Mouse (Mus musculus) heart, adult 18-20 months (tissue): ENCODE measurements around the gene Eml1. TPM values are rescaled to one million over a fixed set of nuclear protein-coding genes. Genes with fewer than 3 reads are reported as not detected.
A peak's percentile ranks its signal among the peaks of the same experiment; 100 is the strongest.
"Not testable (repeated sequence)": the region's sequence is repeated elsewhere in the genome, so short reads cannot be mapped to it uniquely, and the experiment has no call there.

Source experiments
- DNase-seq, 2 experiments: peaks; one replicate each; pipeline ENCODE4 v3.0.0; 2021 to 2022; ENCODE audit warnings: mixed read lengths in 1 of 2
- total RNA-seq, 2 experiments: library from RNA; stranded (reverse); gene quantifications; 2 replicates each; pipeline ENCODE4 v1.2.3; 2021

The Eml1 gene
- total RNA-seq, 2 experiments from 2014 or later: 81.3 to 95.3 TPM

DNA sequence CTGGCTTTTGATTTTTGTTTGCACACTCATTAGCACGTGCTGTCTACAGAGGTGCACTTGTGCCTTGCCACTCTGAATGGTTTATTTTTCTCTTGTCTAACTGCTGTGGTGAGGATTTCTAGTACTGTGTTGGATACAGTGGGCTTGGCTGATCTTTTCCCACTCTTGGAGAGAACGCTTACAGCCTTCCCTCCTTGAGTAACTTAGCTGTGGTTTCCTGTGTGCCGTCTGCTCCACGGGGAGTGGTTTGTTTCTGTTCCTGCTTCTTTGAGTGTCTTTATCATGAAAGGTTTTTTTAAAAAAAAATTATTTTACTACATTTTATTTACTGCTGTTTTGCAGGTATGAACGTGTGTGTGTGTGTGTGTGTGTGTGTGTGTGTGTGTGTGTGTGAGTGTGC lies 108.0 kb downstream of the Eml1 start:
- no peak for DNase-seq

DNA sequence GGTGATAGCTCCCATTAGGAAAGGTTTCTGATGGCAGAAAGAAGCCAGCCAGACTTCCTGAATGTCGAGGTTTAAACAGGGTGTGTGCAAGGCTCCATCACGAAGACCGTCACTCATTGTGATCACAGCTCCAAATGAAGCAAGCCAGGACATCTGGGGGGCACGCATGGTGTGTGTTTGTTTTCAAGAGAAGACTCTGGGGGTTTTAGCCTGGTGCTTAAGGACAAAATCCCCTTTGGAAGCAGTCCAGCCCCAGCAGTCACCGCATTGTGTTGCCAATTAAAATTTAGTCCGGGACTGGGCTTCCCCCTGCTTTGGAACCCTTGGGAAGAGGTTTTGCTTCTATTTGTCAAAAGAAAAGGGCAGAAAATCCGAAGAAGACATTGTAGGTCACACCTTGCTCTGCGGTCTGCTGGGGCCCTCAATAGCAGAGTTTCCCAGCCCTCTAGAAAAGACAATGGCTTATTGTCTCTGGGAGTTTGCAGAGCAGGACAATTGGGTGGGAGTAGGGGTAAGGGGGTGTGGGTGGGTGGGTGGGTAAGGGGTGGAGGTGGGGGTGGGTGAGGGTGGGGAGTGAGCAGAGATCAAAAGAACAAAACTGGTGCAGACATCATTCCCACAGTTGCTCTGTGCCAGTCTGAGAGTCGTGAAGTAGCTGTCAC lies 110.1 kb downstream of the Eml1 start:
- DNase-seq: no peak

DNA sequence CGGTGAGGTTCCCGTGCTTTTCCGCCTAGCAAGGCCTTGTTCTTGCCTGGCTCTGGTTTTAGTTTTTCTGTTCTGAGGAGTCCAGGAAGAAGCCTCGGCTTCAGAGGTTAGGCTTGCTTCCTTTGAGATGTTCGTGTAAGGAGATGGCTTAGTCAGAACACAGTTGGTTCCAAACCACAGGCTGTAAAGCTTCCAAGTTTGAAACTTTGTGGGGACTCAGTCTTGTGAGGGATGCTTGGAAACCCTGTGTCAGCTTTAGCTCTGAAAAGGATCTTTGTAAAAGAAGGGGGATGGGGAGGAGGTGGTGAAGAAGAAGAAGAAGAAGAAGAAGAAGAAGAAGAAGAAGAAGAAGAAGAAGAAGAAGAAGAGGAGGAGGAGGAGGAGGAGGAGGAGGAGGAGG lies 118.3 kb downstream of the Eml1 start:
- no peak for DNase-seq

DNA sequence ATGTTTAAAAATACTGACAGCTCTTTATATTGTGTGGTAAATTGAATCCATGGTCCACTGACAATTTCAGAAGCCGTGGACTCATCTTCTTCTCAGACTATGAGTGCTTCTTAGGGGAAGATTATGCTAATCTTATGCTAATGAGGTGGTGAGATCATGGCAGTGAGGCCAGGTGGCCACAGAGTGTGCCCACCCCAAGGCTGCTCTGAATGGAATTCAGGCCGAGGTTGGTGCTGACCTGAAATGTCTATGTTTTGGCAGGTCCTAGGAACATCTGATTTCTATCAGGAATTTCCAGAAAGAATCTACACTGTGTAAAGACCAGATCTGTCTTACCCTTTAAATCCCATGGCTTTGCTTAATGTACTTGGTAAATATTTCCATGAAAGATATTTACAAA lies 119.0 kb downstream of the Eml1 start:
- DNase-seq: no peak

- no peak for DNase-seq
Observed at GRCm38 (mm10) chr12:108490336-108490735, 119.6 kb downstream of the Eml1 start.

DNA sequence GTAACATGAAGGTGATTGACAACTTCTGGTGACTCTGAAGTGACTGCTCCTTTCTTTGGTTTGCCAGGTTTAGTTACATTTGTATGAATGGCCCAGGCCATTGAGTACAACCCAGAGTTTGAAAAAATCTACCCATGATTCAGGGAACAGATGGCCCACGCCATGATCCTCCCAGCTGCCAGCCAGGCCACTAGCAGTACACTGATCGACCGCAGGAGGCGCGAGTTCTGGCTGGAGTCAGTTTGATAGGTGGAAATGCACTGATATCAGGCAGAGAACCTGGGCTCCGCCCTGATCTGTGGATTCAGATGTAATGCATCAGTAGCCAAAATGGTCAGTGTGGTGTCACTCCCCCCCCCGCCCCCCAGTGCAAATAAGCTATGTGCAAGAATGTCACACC lies 120.2 kb downstream of the Eml1 start:
- no peak for DNase-seq

DNA sequence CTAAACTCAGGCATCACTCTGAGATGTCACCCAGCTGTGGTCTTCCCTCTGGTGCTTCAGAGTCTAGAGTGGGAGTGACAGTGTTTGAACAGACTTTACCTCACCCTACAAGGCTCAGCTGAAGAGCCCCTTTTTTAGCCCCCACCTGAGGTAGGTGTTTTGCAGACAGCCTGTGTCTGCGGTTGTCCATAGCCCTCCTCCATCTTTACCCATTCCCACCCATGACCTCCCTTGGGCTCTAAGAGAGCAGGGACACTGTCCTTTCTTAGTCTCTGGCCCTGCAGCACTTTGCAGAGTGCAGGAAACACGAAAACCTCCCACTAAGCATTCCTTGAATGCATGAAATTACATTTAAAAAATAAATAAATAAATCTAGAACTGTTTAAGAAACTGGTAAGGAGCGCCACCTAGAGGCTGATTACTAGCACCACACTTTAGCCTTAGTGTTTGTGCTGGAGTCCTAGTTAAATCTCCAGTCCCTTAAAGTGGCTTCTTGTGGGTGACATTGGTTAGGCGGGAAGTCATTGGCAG lies 123.3 kb downstream of the Eml1 start:
- DNase-seq: peak; percentile 48 to 74

GRCm38 (mm10) chr12:108495455-108496235 lies 124.9 kb downstream of the Eml1 start:
- DNase-seq: peak; percentile 29 to 42

- DNase-seq: no peak
Observed at GRCm38 (mm10) chr12:108503064-108503463, 132.3 kb downstream of the Eml1 start.

- DNase-seq: peak in 1 of 2 experiments; percentile 21
Observed at GRCm38 (mm10) chr12:108503582-108503981, 132.8 kb downstream of the Eml1 start.

GRCm38 (mm10) chr12:108505846-108506245 lies 135.1 kb downstream of the Eml1 start:
- DNase-seq: no peak

DNA sequence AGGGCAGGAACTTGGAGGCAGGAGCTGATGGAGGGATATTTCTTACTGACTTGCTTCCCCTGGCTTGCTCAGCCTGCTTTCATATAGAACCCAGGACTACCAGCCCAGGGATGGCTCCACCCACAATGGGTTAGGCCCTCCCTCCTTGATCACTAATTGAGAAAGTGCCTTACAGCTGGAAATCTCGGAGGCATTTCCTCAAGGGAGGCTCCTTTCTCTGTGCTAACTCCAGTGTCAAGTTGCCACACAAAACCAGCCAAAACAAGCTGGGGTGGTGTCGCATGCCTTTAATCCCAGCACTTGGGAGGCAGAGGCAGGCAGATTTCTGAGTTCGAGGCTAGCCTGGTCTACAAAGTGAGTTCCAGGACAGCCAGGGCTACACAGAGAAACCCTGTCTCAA lies 136.3 kb downstream of the Eml1 start:
- not testable (repeated sequence) for DNase-seq

GRCm38 (mm10) chr12:108510571-108510970 lies 139.8 kb downstream of the Eml1 start:
- DNase-seq: no peak

GRCm38 (mm10) chr12:108511009-108511408 lies 140.3 kb downstream of the Eml1 start:
- peak in 1 of 2 experiments; percentile 62 for DNase-seq

GRCm38 (mm10) chr12:108515464-108515863 lies 144.7 kb downstream of the Eml1 start:
- DNase-seq: no peak

DNA sequence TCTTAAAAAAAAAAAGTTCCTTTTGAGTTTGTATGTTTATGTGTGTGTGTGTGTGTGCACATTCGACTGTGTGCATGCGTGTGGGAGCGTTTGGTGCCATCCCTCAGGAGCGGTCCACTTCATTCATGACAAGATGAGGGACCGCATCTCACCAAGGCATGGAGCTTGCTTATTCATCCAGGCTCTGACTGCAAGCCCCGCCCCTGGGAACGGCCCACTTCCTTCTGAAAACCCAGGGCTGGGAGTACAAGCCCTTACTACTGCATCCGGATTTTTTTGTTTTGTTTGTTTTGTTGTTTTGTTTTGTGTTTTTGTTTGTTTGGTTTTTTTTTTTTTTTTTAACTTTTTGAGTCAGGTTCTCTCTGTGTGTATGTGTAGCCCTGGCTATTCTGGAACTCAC lies 148.6 kb downstream of the Eml1 start:
- peak in 1 of 2 experiments; percentile 22 for DNase-seq

DNA sequence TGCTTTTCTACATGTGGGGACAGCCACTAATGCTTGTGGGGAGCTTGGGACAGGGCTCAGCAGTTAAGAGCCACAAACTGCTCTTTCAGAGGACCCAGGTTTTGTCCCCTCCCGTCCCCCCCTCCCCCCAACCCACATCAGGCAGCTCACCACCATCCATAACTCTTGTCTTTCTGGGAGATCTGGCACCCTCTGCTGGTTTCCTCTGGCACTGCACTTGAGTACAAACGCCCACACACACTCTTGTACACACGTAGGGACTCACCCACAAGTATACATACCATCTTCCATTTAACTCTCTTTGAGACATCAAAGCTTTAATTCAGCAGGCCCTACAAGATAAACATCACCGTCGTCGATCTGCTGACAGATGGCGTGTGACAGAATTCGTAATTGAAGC lies 158.5 kb downstream of the Eml1 start:
- DNase-seq: peak in 1 of 2 experiments; percentile 64

- DNase-seq: no peak
Observed at GRCm38 (mm10) chr12:108534484-108534883, 163.7 kb downstream of the Eml1 start.

GRCm38 (mm10) chr12:108536461-108536860 lies 165.7 kb downstream of the Eml1 start:
- no peak for DNase-seq

DNA sequence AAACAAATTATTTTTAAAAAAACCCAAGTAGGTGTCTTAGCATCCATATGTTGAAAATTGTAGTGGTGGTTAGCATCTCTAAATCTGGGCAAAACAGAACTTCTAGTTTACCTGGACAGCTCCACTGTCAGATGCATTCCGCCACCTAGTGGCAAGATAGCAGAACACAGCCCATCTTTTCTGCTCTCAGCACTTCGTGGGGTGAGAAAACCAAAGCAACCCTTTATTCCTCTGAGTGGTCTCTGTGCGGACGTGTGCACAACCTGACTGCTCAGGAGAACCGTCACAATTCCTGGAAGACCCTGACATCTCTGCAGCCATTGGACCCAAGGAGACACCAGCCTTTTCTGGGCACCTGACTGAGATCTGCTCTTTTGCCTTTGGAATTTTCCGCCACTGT lies 170.3 kb downstream of the Eml1 start:
- DNase-seq: peak in 1 of 2 experiments; percentile 69

- no peak for DNase-seq
Observed at GRCm38 (mm10) chr12:108546508-108547153, 175.9 kb downstream of the Eml1 start.

- DNase-seq: no peak
Observed at GRCm38 (mm10) chr12:108547251-108547875, 176.6 kb downstream of the Eml1 start.
